8 mouse cellular contexts compared by ENCODE assay signal in genomic region chr2:151535961-151536617, GRCm38 (mm10). TPM values are rescaled to one million over a fixed set of nuclear protein-coding genes. Genes with fewer than 3 reads are reported as not detected.
DNase-seq lines count a peak whose midpoint lies in the region; ATAC-seq and TF ChIP-seq lines count a peak whose summit lies in the region.

No protein-coding gene starts in this region.

- H3K79me2 ChIP-seq in myocyte (ENCODE audit: control insufficient read depth, insufficient read depth) = no peaks in the 10 kb centered on the region

- no peak for TF ChIP-seq POLR2A in myocyte (IDR thresholded peaks at IDR 0.05; ENCODE audit: insufficient read length, low read depth)

- no peaks in the 10 kb centered on the region for H3K27me3 ChIP-seq in myocyte (ENCODE audit: control insufficient read depth, insufficient read depth, insufficient read length)

- no peak overlapping the region for H3ac ChIP-seq in myocyte (ENCODE audit: control insufficient read depth, insufficient read length)

- peak; percentile 64 for ATAC-seq in common myeloid progenitor, adult 5-6 weeks (replicated peaks; ENCODE audit: low read depth, poor library complexity, severe bottlenecking)
- ATAC-seq in inflammation-experienced regulatory T-cells, adult 6 months = peak; percentile 73

- peak; percentile 32 for DNase-seq in kidney, postnatal 10 days
- DNase-seq in kidney, adult 8-10 months = no peak
- DNase-seq in left cerebral cortex, adult 18-20 months (ENCODE audit: low spot score in 2 of 2) = no peak
- DNase-seq in cerebellum, postnatal 10 days = no peak
- no peak for DNase-seq in c-Kit-positive CD71-positive TER-119-positive erythroid progenitor cells, embryonic 14.5 days (ENCODE audit: low spot score)

- no peaks in the 10 kb centered on the region for H3K36me3 ChIP-seq in myocyte (ENCODE audit: control insufficient read depth, insufficient read depth)

- H3K4me3 ChIP-seq in myocyte = no peak overlapping the region

- peak overlapping the region; percentile 78 for H3K4me2 ChIP-seq in myocyte (ENCODE audit: low read depth)

TF ChIP-seq in myocyte, 11 proteins besides CTCF, POLR2A, EP300 and RAD21:
- TF ChIP-seq CEBPB (IDR thresholded peaks at IDR 0.05; ENCODE audit: insufficient read depth, poor library complexity, severe bottlenecking) (no peak), REST (IDR thresholded peaks at IDR 0.05; ENCODE audit: insufficient read depth, insufficient read length) (no peak), E2F4 (IDR thresholded peaks at IDR 0.05; ENCODE audit: insufficient read depth) (no peak), POLR2AphosphoS2 (IDR thresholded peaks at IDR 0.05; ENCODE audit: insufficient read length, low read depth) (no peak), MAX (IDR thresholded peaks at IDR 0.05; ENCODE audit: low read depth) (no peak), TCF12 (IDR thresholded peaks at IDR 0.05; ENCODE audit: insufficient read depth, poor library complexity, severe bottlenecking) (no peak), TCF3 (IDR thresholded peaks at IDR 0.05; ENCODE audit: insufficient read length, low read depth) (no peak), MYOG (IDR thresholded peaks at IDR 0.05; ENCODE audit: control insufficient read depth in 1 of 3, insufficient read depth in 1 of 3, insufficient read length in 2 of 3, low read depth in 2 of 3) (no peak)

RNA-seq across cellular contexts. Expression of gene Fkbp1a, which starts 6.2 kb away (rescaled TPM):
- total RNA-seq in common myeloid progenitor, adult 5-6 weeks (2017) = 31.1 and 35.6 TPM in 2 replicates
- 100 to 1,000 TPM; 214 to 399 (median 264) TPM for polyA plus RNA-seq in inflammation-experienced regulatory T-cells, adult 6 months (2017; shearing (Covaris generic))
- 389 TPM for polyA plus RNA-seq in myocyte (2012; fragmentation: generic; extraction: Trizol)
- 100 to 1,000 TPM; 748 to 757 TPM for total RNA-seq in left cerebral cortex, adult 18-20 months (2021)

RNA-seq across cellular contexts. Expression of gene Sdcbp2, which starts 36.3 kb away (rescaled TPM):
- total RNA-seq in common myeloid progenitor, adult 5-6 weeks (2017) = not detected in 2 replicates
- 100 to 1,000 TPM in 1 of 3 experiments, 10 to 100 TPM in 2; 81.9 to 119 (median 91.2) TPM for polyA plus RNA-seq in inflammation-experienced regulatory T-cells, adult 6 months (2017; shearing (Covaris generic))
- polyA plus RNA-seq in myocyte (2012; fragmentation: generic; extraction: Trizol) = 0.41 TPM
- total RNA-seq in left cerebral cortex, adult 18-20 months (2021) = 1 to 10 TPM; 1.1 to 1.7 TPM

RNA-seq across cellular contexts. Expression of gene Nsfl1c, which starts 42.1 kb away (rescaled TPM):
- total RNA-seq in common myeloid progenitor, adult 5-6 weeks (2017) = 111 and 129 TPM in 2 replicates
- polyA plus RNA-seq in inflammation-experienced regulatory T-cells, adult 6 months (2017; shearing (Covaris generic)) = 100 to 1,000 TPM; 119 to 162 (median 150) TPM
- 127 TPM for polyA plus RNA-seq in myocyte (2012; fragmentation: generic; extraction: Trizol)
- total RNA-seq in left cerebral cortex, adult 18-20 months (2021) = 100 to 1,000 TPM; 150 to 156 TPM

Comparison
In these comparisons a context has a peak if more than half of its experiments do, and no peak if none do; other contexts are left out.
1. RNA of gene Fkbp1a, which starts 6.2 kb away (total RNA-seq): 748 to 757 TPM in left cerebral cortex, adult 18-20 months; 31.1 to 35.6 TPM in common myeloid progenitor, adult 5-6 weeks; every median in the first group is over 10 times any median in the second.